Mouse (Mus musculus) lung, postnatal 0 days (tissue): ENCODE measurements around the gene Ereg.

Experiments
- CTCF ChIP-seq: IDR thresholded peaks from 2 replicates; pipeline ENCODE4 v1.5.1; 2016; ENCODE audit warnings: antibody characterized with exemption, mild to moderate bottlenecking
- EP300 ChIP-seq: IDR thresholded peaks from 2 replicates; pipeline ENCODE4 v1.6.1; 2016; ENCODE audit warnings: antibody characterized with exemption, mild to moderate bottlenecking, control low read depth

DNA sequence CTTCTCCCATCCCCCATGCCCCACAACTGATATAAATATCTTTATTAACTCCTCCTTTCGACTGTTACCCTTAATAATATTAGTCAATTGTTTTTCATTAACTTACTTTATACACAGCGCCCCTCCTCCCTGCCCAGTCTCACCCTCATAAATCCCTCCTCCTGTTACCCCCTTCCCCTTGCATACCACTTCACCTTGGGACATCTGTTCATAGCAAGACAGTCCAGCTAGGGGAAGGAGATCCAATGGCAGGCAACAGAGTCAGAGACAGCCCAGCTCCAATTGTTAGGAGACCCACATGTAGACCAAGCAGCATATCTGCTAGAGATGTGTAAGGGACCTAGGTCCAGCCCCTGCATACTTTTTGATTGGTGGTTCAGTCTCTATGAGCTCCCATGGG lies 35.5 kb upstream of the Ereg start:
- TF ChIP-seq CTCF (no peak), EP300 (no peak)
